Mouse (Mus musculus) lung, embryonic 14.5 days (tissue): ENCODE measurements around the gene Camkv. TPM values are rescaled to one million over a fixed set of nuclear protein-coding genes. Genes with fewer than 3 reads are reported as not detected.

Experiments used
- ATAC-seq: fragments of 200-750 bp; cut with Nextera tagmentation; 2 replicates; pipeline ENCODE4 v1.8.0; 2017; ENCODE audit warnings: mild to moderate bottlenecking, moderate TSS enrichment, moderate library complexity; ENCODE audit not compliant: insufficient read depth
- DNase-seq: peaks from one replicate; pipeline ENCODE4 v3.0.0-alpha.2; 2015
- H3K27ac ChIP-seq: fragments of 300-500 bp; sonication (generic); 2 replicates; pipeline ENCODE4 v1.5.1; 2014; ENCODE audit warnings: low read depth, mild to moderate bottlenecking, moderate library complexity
- H3K27me3 ChIP-seq: fragments of 300-500 bp; sonication (generic); 2 replicates; pipeline ENCODE4 v1.6.1; 2014; ENCODE audit warnings: low read length, control low read depth; ENCODE audit not compliant: insufficient read depth
- H3K36me3 ChIP-seq: fragments of 300-500 bp; sonication (generic); 2 replicates; pipeline ENCODE4 v1.6.1; 2014; ENCODE audit warnings: control low read depth; ENCODE audit not compliant: insufficient read depth
- H3K4me1 ChIP-seq: fragments of 300-500 bp; sonication (generic); 2 replicates; pipeline ENCODE4 v1.6.1; 2014; ENCODE audit warnings: antibody characterized with exemption, control low read depth; ENCODE audit not compliant: insufficient read depth
- H3K4me2 ChIP-seq: fragments of 300-500 bp; sonication (generic); 2 replicates; pipeline ENCODE4 v1.6.1; 2014; ENCODE audit warnings: mild to moderate bottlenecking
- H3K4me3 ChIP-seq: fragments of 300-500 bp; sonication (generic); 2 replicates; pipeline ENCODE4 v1.5.1; 2014; ENCODE audit warnings: low read depth, low read length
- H3K9ac ChIP-seq: fragments of 300-500 bp; sonication (generic); 2 replicates; pipeline ENCODE4 v1.6.1; 2014
- H3K9me3 ChIP-seq: fragments of 300-500 bp; sonication (generic); 2 replicates; pipeline ENCODE4 v1.6.1; 2016; ENCODE audit warnings: low read depth, low read length, control low read depth
- CTCF ChIP-seq: IDR thresholded peaks from 2 replicates; pipeline ENCODE4 v1.5.1; 2016; ENCODE audit warnings: antibody characterized with exemption, low read depth
- WGBS: fragments of 180-500 bp; shearing (Covaris S2); extraction: QIAGEN DNeasy Blood & Tissue Kit; methylation state at CpG from one replicate; pipeline ENCODE4 v1.1.7; 2014; 5-methylcytosine and 5-hydroxymethylcytosine counted together
- polyA plus RNA-seq: library from polyadenylated mRNA; unstranded; fragments of >200 nt; fragmentation: Nextera tagmentation; extraction: Ambion mirVana; gene quantifications from 2 replicates; pipeline ENCODE4 v1.2.1, GENCODE M21; 2014

Gene Camkv
- polyA plus RNA-seq, 1 experiment from 2014 or later, result 2.7 TPM

DNA sequence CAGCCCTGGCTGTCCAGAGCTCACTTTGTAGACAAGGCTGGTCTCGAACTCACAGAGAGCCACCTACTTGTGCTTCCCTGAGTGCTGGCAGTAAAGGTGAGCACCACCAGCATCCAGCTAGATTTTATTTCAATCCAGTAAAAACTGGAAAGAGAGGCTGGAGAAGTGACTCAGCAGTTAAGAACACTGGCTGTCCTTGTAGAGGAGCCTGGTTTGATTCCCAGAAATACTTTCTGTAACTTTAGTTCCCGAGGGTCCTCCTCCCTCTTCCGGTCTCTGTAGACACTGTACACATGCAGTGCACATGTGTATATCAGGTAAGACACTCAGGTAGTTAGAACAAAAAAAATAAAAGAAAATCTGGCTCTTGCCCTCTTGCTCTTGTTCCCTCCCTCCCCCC is 52.5 kb downstream of the Camkv start:
- no peak for ATAC-seq
- no peak overlapping the region for H3K4me3 ChIP-seq
- H3K27me3 ChIP-seq, result no peaks in the 10 kb centered on the region
- no peak overlapping the region for H3K27ac ChIP-seq
- peaks cover 9% of the 10 kb centered on the region for H3K4me1 ChIP-seq
- peaks cover 15% of the 10 kb centered on the region; the same call in 1 of the 2 replicates for H3K36me3 ChIP-seq
- DNase-seq, result no peak
- H3K9ac ChIP-seq, result no peak overlapping the region
- no peak for TF ChIP-seq CTCF
- WGBS, result 70% methylated on average over 3 of the region's 3 CpGs
- no peak overlapping the region for H3K4me2 ChIP-seq
- H3K9me3 ChIP-seq, result no peaks in the 10 kb centered on the region

DNA sequence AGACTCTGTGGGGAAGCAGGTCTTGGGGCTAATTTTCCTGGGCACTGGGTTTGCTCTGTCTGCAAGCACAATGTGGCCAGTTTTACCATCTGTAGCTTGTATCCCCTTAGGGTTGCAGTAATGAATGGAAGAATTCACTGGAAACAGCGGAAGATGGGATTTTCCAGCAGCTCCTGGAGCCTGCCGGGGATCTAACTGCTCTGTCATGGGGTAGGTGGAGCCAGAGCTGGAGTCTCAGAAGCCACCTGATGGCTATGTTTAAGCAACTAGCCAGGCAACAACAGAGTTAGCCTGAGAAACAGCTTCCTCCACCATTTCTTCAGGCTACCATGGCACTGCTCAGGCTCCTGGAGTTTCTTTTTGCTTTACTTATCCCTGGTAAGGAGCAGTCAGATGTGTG is 56.7 kb downstream of the Camkv start, which contains the start of gene Cdhr4:
Gene Cdhr4, plus strand, starts transcription at position 301 of the 400 bp plus-strand sequence.
- H3K4me1 ChIP-seq, result no peaks in the 10 kb centered on the region
- 59% methylated on average over 2 of the region's 2 CpGs for WGBS
- no peak within 1 kb of the TSS for H3K4me3 ChIP-seq
- no peak within 1 kb of the TSS for H3K27ac ChIP-seq
- H3K27me3 ChIP-seq, result no peaks in the 10 kb centered on the region
- DNase-seq (no peak), ATAC-seq (no peak)
- H3K9me3 ChIP-seq, result no peaks in the 10 kb centered on the region
- no peak within 1 kb of the TSS for H3K9ac ChIP-seq
- no peak within 1 kb of the TSS for H3K4me2 ChIP-seq
- no peaks in the 10 kb centered on the region for H3K36me3 ChIP-seq
- no peak for TF ChIP-seq CTCF

DNA sequence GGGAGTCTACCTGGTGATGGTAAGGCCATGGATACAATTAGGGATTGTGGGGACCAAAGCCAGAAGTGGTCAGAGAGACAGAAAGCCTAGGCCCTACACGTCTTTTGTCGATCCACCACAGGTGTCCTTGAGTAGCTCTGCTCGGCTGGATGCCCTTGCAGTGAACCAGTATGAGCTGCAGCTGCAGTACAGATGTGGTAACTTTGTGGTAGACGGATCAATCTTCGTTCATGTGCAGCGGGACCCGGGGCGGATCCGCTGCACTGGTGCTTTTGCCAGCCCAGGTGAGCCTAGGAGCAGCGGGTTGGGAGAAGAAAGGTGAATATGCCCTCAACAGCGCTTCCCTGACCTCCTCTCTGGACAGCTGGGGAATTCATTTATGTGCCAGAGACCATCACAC is 57.5 kb downstream of the Camkv start:
- Histone ChIP-seq H3K4me2 (no peak overlapping the region), H3K4me3 (no peak overlapping the region), H3K4me1 (no peaks in the 10 kb centered on the region), H3K9ac (no peak overlapping the region), H3K36me3 (no peaks in the 10 kb centered on the region), H3K27ac (no peak overlapping the region), H3K27me3 (no peaks in the 10 kb centered on the region), H3K9me3 (no peaks in the 10 kb centered on the region)
- no peak for TF ChIP-seq CTCF
- DNase-seq (no peak), ATAC-seq (no peak)
- 86% methylated on average over 11 of the region's 11 CpGs for WGBS

DNA sequence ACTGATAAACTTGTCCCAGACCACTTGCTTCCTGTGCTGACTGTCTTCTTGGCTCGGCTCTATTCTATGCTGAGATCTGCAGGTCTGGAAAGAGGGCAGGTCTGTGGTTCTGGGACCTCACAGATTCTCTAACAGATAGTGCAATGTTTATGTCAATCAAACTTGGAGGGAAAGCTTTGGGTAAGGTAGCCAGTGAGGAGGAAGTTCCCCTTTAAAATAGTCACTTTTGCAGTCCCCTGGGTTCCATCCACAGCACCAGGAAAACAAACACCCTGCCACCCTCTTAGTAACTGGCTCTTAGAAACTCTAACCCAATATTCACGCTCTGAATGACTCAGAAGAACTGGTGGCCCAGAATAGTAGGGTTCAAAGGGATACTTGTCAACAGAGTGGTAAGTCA is 59.0 kb downstream of the Camkv start:
- H3K36me3 ChIP-seq, result no peaks in the 10 kb centered on the region
- no peak for DNase-seq
- 39% methylated on average over 2 of the region's 2 CpGs for WGBS
- no peak overlapping the region for H3K4me3 ChIP-seq
- H3K27me3 ChIP-seq, result no peaks in the 10 kb centered on the region
- ATAC-seq, result no peak
- H3K4me1 ChIP-seq, result no peaks in the 10 kb centered on the region
- H3K27ac ChIP-seq, result no peak overlapping the region
- TF ChIP-seq CTCF, result no peak
- H3K9ac ChIP-seq, result no peak overlapping the region
- H3K4me2 ChIP-seq, result no peak overlapping the region
- H3K9me3 ChIP-seq, result no peaks in the 10 kb centered on the region

DNA sequence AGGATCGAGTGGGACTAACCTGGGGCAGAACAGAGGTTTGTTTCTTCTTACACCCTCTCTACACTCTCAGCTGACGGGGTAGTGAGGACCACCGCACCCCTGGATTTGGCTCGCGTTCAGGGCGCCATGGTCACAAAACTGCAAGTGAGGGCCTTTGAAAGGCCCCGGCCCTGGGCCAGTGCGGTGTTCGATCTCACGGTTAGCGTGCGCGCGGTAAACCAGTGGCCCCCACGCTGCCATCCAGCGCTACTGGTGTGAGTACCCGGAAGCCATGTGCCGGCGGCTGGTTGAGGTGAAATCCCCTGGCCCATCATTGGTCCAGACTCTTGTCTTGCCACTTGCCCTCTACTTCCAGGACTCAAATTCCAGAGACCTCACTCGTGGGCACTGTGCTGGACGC is 60.0 kb downstream of the Camkv start:
- no peak for ATAC-seq
- WGBS, result 92% methylated on average over 21 of the region's 21 CpGs
- no peak overlapping the region for H3K27ac ChIP-seq
- TF ChIP-seq CTCF, result no peak
- no peaks in the 10 kb centered on the region for H3K9me3 ChIP-seq
- H3K4me2 ChIP-seq, result no peak overlapping the region
- H3K9ac ChIP-seq, result no peak overlapping the region
- no peak overlapping the region for H3K4me3 ChIP-seq
- DNase-seq, result no peak
- no peaks in the 10 kb centered on the region for H3K36me3 ChIP-seq
- H3K27me3 ChIP-seq, result no peaks in the 10 kb centered on the region
- H3K4me1 ChIP-seq, result no peaks in the 10 kb centered on the region

DNA sequence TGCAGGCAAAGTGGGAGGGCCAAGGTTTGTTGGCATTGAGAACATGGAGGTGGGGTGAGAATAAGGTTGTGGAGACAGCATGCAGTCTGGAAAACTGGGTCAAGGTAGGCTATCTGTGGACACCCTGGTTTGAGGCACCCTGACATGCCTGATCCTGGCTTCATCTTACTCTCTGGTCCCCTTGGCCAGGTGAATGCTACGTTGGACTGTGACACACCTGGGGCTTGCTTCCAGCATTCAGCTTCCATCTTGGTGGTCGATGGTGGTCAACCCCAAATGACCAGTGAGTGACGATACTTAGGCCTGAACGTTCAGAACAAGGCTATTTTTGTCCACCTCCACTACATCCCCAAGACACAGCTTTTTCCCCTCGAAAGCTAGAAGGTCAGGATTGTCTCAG is 60.6 kb downstream of the Camkv start, which contains the start of gene Gm20662:
Gene Gm20662, plus strand, starts transcription at position 301 of the 400 bp plus-strand sequence.
- Histone ChIP-seq H3K36me3 (no peaks in the 10 kb centered on the region), H3K4me3 (no peak within 1 kb of the TSS), H3K27me3 (no peaks in the 10 kb centered on the region), H3K4me1 (no peaks in the 10 kb centered on the region), H3K9me3 (no peaks in the 10 kb centered on the region), H3K9ac (no peak within 1 kb of the TSS), H3K4me2 (no peak within 1 kb of the TSS), H3K27ac (no peak within 1 kb of the TSS)
- WGBS, result 84% methylated on average over 5 of the region's 5 CpGs
- DNase-seq (no peak), ATAC-seq (no peak)
- TF ChIP-seq CTCF, result no peak

Other genes starting within 250 kb of the Camkv start
- 16.7 and 22.1 TPM in 2 replicates for gene Sema3f, start 225.2 kb upstream of the Camkv start, polyA plus RNA-seq
- gene Rbm5, start 164.7 kb upstream of the Camkv start, polyA plus RNA-seq, result 176 and 184 TPM in 2 replicates
- 73.2 and 74.4 TPM in 2 replicates for gene Rbm6, start 62.4 kb upstream of the Camkv start, polyA plus RNA-seq
- 11.9 and 13.0 TPM in 2 replicates for gene Mon1a, start 47.5 kb upstream of the Camkv start, polyA plus RNA-seq
- gene Mst1r, start 28.8 kb upstream of the Camkv start, polyA plus RNA-seq, result 1.7 and 2.2 TPM in 2 replicates
- gene Actl11, start 7.2 kb upstream of the Camkv start, polyA plus RNA-seq, result not detected in 2 replicates
- gene Traip, start 14.5 kb downstream of the Camkv start, polyA plus RNA-seq, result 30.7 and 31.2 TPM in 2 replicates
- gene Uba7, start 39.8 kb downstream of the Camkv start, polyA plus RNA-seq, result 18.1 and 18.8 TPM in 2 replicates
- gene Gm20661, start 47.4 kb downstream of the Camkv start, polyA plus RNA-seq, result 4.0 and 4.5 TPM in 2 replicates
- gene Inka1, start 50.2 kb downstream of the Camkv start, polyA plus RNA-seq, result 74.2 and 81.8 TPM in 2 replicates
- gene Cdhr4, start 56.8 kb downstream of the Camkv start, polyA plus RNA-seq, result 7.7 and 8.3 TPM in 2 replicates
- gene Gm20662, start 60.7 kb downstream of the Camkv start, polyA plus RNA-seq, result 0.30 and 0.37 TPM in 2 replicates
- 28.4 and 29.3 TPM in 2 replicates for gene Ip6k1, start 66.8 kb downstream of the Camkv start, polyA plus RNA-seq
- gene Gmppb, start 113.6 kb downstream of the Camkv start, polyA plus RNA-seq, result 22.2 and 25.7 TPM in 2 replicates
- 3.1 and 3.4 TPM in 2 replicates for gene Amigo3, start 117.5 kb downstream of the Camkv start, polyA plus RNA-seq
- 0.18 and 0.20 TPM in 2 replicates for gene Mst1, start 144.8 kb downstream of the Camkv start, polyA plus RNA-seq
- 27.9 and 30.9 TPM in 2 replicates for gene Rnf123, start 147.7 kb downstream of the Camkv start, polyA plus RNA-seq
- gene Apeh, start 158.9 kb downstream of the Camkv start, polyA plus RNA-seq, result 49.4 and 49.9 TPM in 2 replicates